Mouse (Mus musculus) C2C12 (cell line): ENCODE measurements around the gene Alas2. TPM values are rescaled to one million over a fixed set of nuclear protein-coding genes. Genes with fewer than 3 reads are reported as not detected.

Source experiments
- H3K27me3 ChIP-seq: one replicate; pipeline ENCODE4 v1.6.1; 2011; ENCODE audit not compliant: control insufficient read depth, insufficient read depth, insufficient read length
- H3K36me3 ChIP-seq: one replicate; pipeline ENCODE4 v1.6.1; 2011; ENCODE audit not compliant: control insufficient read depth, insufficient read depth
- H3K4me3 ChIP-seq: one replicate; pipeline ENCODE4 v1.5.1; 2011; ENCODE audit warnings: mild to moderate bottlenecking, control low read depth; ENCODE audit not compliant: poor library complexity, insufficient read depth, severe bottlenecking
- H3K79me2 ChIP-seq: one replicate; pipeline ENCODE4 v1.6.1; 2011; ENCODE audit not compliant: control insufficient read depth, insufficient read depth
- H3K79me3 ChIP-seq: one replicate; pipeline ENCODE4 v1.6.1; 2011; ENCODE audit warnings: low read depth, control low read depth
- H3ac ChIP-seq: one replicate; pipeline ENCODE3; 2011; ENCODE audit warnings: low read depth; ENCODE audit not compliant: control insufficient read depth, insufficient read length
- CEBPB ChIP-seq: IDR thresholded peaks from one replicate; pipeline ENCODE4 v1.6.1; 2011; ENCODE audit warnings: low read depth, mild to moderate bottlenecking, control low read depth, moderate library complexity
- CTCF ChIP-seq: IDR thresholded peaks from one replicate; pipeline ENCODE4 v1.5.1; 2011; ENCODE audit not compliant: control insufficient read depth, insufficient read depth, insufficient read length
- FOSL1 ChIP-seq: IDR thresholded peaks from one replicate; pipeline ENCODE4 v1.8.0; 2011; ENCODE audit warnings: mild to moderate bottlenecking, low read length; ENCODE audit not compliant: poor library complexity, insufficient read depth, severe bottlenecking
- MAX ChIP-seq: IDR thresholded peaks from one replicate; pipeline ENCODE4 v1.6.1; 2011; ENCODE audit warnings: mild to moderate bottlenecking, control low read depth
- MYOD1 ChIP-seq: IDR thresholded peaks from one replicate; pipeline ENCODE4 v1.6.1; 2011; ENCODE audit warnings: low read depth; ENCODE audit not compliant: control insufficient read depth, insufficient read length
- MYOG ChIP-seq: IDR thresholded peaks from one replicate; pipeline ENCODE4 v1.6.1; 2011; ENCODE audit not compliant: control insufficient read depth, insufficient read length; ENCODE audit errors: extremely low read depth
- USF1 ChIP-seq: IDR thresholded peaks from one replicate; pipeline ENCODE4 v1.6.1; 2011; ENCODE audit warnings: low read depth, mild to moderate bottlenecking, control low read depth, moderate library complexity
- long read RNA-seq, 2 experiments: library from polyadenylated mRNA; unstranded; transcript quantifications; one replicate each; pipeline ENCODE4 v2.0.0; 2019 to 2020
- polyA plus RNA-seq: library from polyadenylated mRNA; unstranded; fragments of >200 nt; fragmentation: generic; extraction: Trizol; gene quantifications from one replicate; pipeline ENCODE4 v1.2.1, GENCODE M21; 2012; ENCODE audit warnings: missing spikeins

Alas2 gene
- polyA plus RNA-seq = 0.07 TPM
- long read RNA-seq, experiment 1 = 0 reads
- long read RNA-seq, experiment 2 = 0 reads

DNA sequence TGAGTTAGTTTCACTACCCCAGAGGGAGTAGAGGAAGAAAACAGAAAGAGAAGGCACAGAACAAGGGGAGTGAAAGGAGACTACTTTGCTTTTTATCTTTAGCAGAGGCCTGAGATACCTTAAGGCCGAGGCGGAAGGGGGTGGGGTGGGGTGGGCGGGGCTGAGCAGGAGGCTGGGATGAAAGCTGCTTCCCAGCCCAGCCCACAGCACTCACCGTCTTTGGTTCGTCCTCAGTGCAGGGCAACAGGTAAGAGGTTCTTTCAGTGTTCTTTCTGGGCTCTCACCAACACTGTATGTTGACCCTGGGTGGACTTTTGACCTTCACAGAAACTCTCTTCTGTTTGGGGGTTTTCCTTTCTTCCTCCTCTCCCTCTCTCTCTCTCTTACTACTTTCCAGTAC is at the start of gene Alas2:
TSS of gene Alas2 (plus strand) at position 137 of the 400 bp plus-strand sequence.
- Histone ChIP-seq H3K4me3 (no peak within 1 kb of the TSS), H3K36me3 (no peaks in the 10 kb centered on the region), H3K79me3 (no peaks in the 10 kb centered on the region), H3ac (no peak within 1 kb of the TSS), H3K27me3 (no peaks in the 10 kb centered on the region), H3K79me2 (no peaks in the 10 kb centered on the region)
- TF ChIP-seq MYOD1 (no peak), USF1 (no peak), MAX (no peak), FOSL1 (no peak), CEBPB (no peak), CTCF (no peak), MYOG (no peak)

- H3ac ChIP-seq = no peak overlapping the region
These were observed 38.5 kb upstream of the Alas2 start for GRCm38 (mm10) chrX:150508696-150509095.

GRCm38 (mm10) chrX:150510631-150511030 is 36.5 kb upstream of the Alas2 start:
- Histone ChIP-seq H3K36me3 (no peaks in the 10 kb centered on the region), H3ac (no peak overlapping the region), H3K79me3 (no peaks in the 10 kb centered on the region), H3K79me2 (no peaks in the 10 kb centered on the region), H3K27me3 (no peaks in the 10 kb centered on the region), H3K4me3 (no peak overlapping the region)
- TF ChIP-seq CTCF (no peak), MYOD1 (no peak), FOSL1 (no peak), MYOG (no peak), USF1 (no peak), MAX (no peak), CEBPB (no peak)

More at GRCm38 (mm10) chrX:150508696-150509095, 38.5 kb upstream of the Alas2 start:
- H3K79me3 ChIP-seq = no peaks in the 10 kb centered on the region
- TF ChIP-seq CTCF (no peak), MYOG (no peak), MYOD1 (no peak), MAX (no peak), CEBPB (no peak)
- no peaks in the 10 kb centered on the region for H3K79me2 ChIP-seq
- H3K27me3 ChIP-seq = no peaks in the 10 kb centered on the region
- no peak overlapping the region for H3K4me3 ChIP-seq
- H3K36me3 ChIP-seq = no peaks in the 10 kb centered on the region

- no peaks in the 10 kb centered on the region for H3K79me2 ChIP-seq
- no peak for TF ChIP-seq CTCF
- no peak for TF ChIP-seq USF1
- TF ChIP-seq MYOG = no peak
- TF ChIP-seq FOSL1 = no peak
- TF ChIP-seq MAX = no peak
- TF ChIP-seq MYOD1 = no peak
- TF ChIP-seq CEBPB = no peak
- H3K27me3 ChIP-seq = no peaks in the 10 kb centered on the region
- H3ac ChIP-seq = no peak overlapping the region
- no peaks in the 10 kb centered on the region for H3K36me3 ChIP-seq
- H3K4me3 ChIP-seq = no peak overlapping the region
- H3K79me3 ChIP-seq = no peaks in the 10 kb centered on the region
These were observed 35.9 kb upstream of the Alas2 start for GRCm38 (mm10) chrX:150511274-150511673.

DNA sequence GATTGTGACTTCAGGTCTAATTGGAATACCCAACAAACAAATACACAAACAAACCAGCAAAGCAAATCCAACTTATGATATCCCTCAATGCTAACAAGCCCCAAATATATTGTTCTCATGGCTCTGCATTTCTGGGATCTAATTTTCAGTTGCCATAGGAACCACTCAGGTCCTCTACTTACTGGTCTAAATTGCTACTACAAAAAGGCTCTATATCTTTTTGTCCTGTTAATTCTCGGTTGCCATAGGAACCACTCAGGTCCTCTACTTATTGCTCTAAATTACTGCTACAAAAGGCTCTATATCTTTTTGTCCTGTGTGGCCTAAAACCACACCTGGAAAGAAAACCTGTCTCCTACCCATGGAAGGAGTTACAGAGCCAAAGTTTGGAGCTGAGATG is 33.0 kb upstream of the Alas2 start:
- Histone ChIP-seq H3K79me3 (no peaks in the 10 kb centered on the region), H3ac (no peak overlapping the region), H3K27me3 (no peaks in the 10 kb centered on the region), H3K4me3 (no peak overlapping the region), H3K79me2 (no peaks in the 10 kb centered on the region), H3K36me3 (no peaks in the 10 kb centered on the region)
- TF ChIP-seq FOSL1 (no peak), MYOG (no peak), USF1 (no peak), MAX (no peak)

GRCm38 (mm10) chrX:150516015-150516414 is 31.2 kb upstream of the Alas2 start:
- Histone ChIP-seq H3K27me3 (no peaks in the 10 kb centered on the region), H3K36me3 (no peaks in the 10 kb centered on the region), H3K4me3 (no peak overlapping the region), H3K79me2 (no peaks in the 10 kb centered on the region), H3K79me3 (no peaks in the 10 kb centered on the region), H3ac (no peak overlapping the region)
- TF ChIP-seq MYOG = no peak
- no peak for TF ChIP-seq MAX
- no peak for TF ChIP-seq CEBPB
- no peak for TF ChIP-seq USF1
- TF ChIP-seq CTCF = no peak
- TF ChIP-seq FOSL1 = no peak
- TF ChIP-seq MYOD1 = no peak
